Mouse (Mus musculus): ENCODE data around the gene D8Ertd738e.

DNA sequence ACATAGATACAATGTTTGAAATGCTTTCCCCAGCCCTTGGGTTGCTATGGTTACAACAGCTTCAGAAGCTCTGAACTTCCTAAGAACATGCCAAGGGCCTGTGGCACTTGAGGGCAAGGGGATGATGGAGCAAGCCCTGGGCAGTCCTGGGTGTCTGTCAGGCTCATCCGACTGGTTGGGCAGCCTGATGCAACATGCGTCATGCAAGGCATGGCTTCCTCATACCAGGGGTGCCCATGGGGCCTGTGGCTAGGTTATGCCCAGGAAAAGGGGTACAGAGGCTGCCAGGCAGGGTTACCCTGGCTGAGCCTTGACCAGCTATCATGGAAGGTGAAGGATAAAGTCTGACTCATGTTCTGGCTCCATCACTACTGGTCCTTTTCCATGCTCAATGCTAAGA lies 16.5 kb downstream of the D8Ertd738e start:
- TF ChIP-seq POLR2A (IDR thresholded peaks at IDR 0.05; ENCODE audit: borderline replicate concordance, extremely low read depth, low read depth, low read length) (no peak), CTCF (IDR thresholded peaks at IDR 0.05; ENCODE audit: insufficient read depth, low read length) (no peak)
